Mouse (Mus musculus): ENCODE measurements around the gene Twnk. TPM values are rescaled to one million over a fixed set of nuclear protein-coding genes. Genes with fewer than 3 reads are reported as not detected.
A peak's percentile ranks its signal among the peaks of the same experiment; 100 is the strongest.

The Twnk gene
- polyA plus RNA-seq, 1 experiment, result 13.5 TPM

DNA sequence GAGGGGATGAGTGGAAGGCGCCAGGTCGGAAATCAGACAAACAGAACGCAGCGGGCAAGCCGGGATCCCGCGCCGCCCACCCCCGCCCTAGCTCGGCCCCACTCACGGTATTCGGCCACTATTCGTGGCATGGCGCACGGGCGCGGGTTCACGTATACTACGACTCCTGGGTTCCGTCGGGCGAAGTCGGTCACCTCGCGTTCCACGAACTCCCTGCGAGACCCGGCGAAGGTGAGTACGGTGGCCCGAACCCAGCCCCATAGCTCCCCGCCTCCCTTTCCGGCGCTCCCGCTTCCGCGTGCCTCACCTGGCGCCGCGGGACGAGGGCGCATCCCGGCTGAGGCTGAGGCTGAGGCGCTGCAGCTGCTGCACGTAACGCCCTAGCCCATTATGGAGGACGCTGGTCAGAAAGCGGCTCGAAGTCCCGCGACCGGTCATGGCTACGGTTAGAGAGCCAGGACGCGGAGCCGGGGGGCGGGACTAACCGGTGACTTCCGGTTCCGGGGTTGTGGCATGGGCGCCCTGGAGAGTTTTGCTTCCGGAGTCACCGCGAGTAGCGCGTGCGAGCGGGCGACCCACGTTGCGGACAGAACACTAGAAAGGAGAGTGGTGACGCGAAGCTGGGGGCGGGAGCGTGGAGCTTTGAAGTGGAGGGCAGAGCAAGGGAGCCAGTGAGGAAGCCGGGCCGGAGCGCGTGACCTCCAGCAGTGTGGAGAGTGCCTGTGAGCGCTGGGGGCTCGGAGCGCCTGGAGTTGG lies 672 bp downstream of the Twnk start, which contains the start of gene Mrpl43:
Gene Mrpl43 (minus strand): TSS at position 486 of the 756 bp plus-strand sequence.
- TF ChIP-seq POLR2A (IDR thresholded peaks at IDR 0.05; ENCODE audit: borderline replicate concordance, control insufficient read depth, low read depth, low read length) (peak; percentile 34; the same call in 1 of the 2 replicates), CTCF (IDR thresholded peaks at IDR 0.05; ENCODE audit: control insufficient read depth, insufficient read depth, low read length) (no peak)
- Histone ChIP-seq H3K27ac (ENCODE audit: control insufficient read depth, insufficient read depth, low read depth, low read length, poor library complexity) (peak within 1 kb of the TSS; percentile 95), H3K4me3 (replicated peaks; ENCODE audit: control insufficient read depth, low read depth, low read length) (peak within 1 kb of the TSS; percentile 100), H3K4me1 (ENCODE audit: control insufficient read depth, insufficient read depth, low read length) (peaks cover 2% of the 10 kb centered on the region; the same call in 1 of the 2 replicates)
- under 1% methylated on average over 82 of the region's 82 CpGs for WGBS

- TF ChIP-seq POLR2A (IDR thresholded peaks at IDR 0.05; ENCODE audit: borderline replicate concordance, control insufficient read depth, low read depth, low read length) (no peak), CTCF (IDR thresholded peaks at IDR 0.05; ENCODE audit: control insufficient read depth, insufficient read depth, low read length) (no peak)
- Histone ChIP-seq H3K4me3 (replicated peaks; ENCODE audit: control insufficient read depth, low read depth, low read length) (peak overlapping the region; percentile 30), H3K4me1 (ENCODE audit: control insufficient read depth, insufficient read depth, low read length) (peaks cover 2% of the 10 kb centered on the region; the same call in 1 of the 2 replicates), H3K27ac (ENCODE audit: control insufficient read depth, insufficient read depth, low read depth, low read length, poor library complexity) (no peak overlapping the region)
- WGBS, result 14% methylated on average over 17 of the region's 17 CpGs
Observed at GRCm38 (mm10) chr19:45007021-45007420, 1.6 kb downstream of the Twnk start.

GRCm38 (mm10) chr19:45007425-45008191 lies 2.1 kb downstream of the Twnk start:
- 81% methylated on average over 20 of the region's 20 CpGs for WGBS
- Histone ChIP-seq H3K27ac (ENCODE audit: control insufficient read depth, insufficient read depth, low read depth, low read length, poor library complexity) (no peak overlapping the region), H3K4me1 (ENCODE audit: control insufficient read depth, insufficient read depth, low read length) (peaks cover 2% of the 10 kb centered on the region; the same call in 1 of the 2 replicates), H3K4me3 (replicated peaks; ENCODE audit: control insufficient read depth, low read depth, low read length) (no peak overlapping the region)
- TF ChIP-seq POLR2A (IDR thresholded peaks at IDR 0.05; ENCODE audit: borderline replicate concordance, control insufficient read depth, low read depth, low read length) (no peak), CTCF (IDR thresholded peaks at IDR 0.05; ENCODE audit: control insufficient read depth, insufficient read depth, low read length) (no peak)

DNA sequence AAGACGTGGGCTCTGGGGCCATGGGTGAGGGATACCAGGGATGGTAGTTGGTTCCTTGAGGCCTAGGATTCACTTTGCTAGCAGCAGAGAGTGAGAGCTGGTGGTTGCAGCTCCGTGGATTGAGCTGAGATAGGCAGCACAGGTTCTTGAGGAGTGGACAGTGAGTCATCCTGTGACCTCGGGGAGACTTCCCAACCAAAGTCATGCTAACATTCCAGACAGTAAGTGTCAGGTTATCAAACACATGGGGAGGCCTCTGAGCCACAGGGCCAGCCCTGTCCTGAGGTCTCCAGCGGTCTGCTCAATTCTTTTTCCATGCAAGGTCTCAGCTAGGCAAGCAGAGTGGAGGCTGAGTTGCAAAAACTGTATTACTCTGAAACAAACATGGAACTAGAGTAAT lies 5.2 kb downstream of the Twnk start:
- H3K27ac ChIP-seq (ENCODE audit: control insufficient read depth, insufficient read depth, low read depth, low read length, poor library complexity), result no peak overlapping the region
- no peaks in the 10 kb centered on the region; the same call in 1 of the 2 replicates for H3K4me1 ChIP-seq (ENCODE audit: control insufficient read depth, insufficient read depth, low read length)
- 89% methylated on average over 4 of the region's 4 CpGs for WGBS
- no peak for TF ChIP-seq POLR2A (IDR thresholded peaks at IDR 0.05; ENCODE audit: borderline replicate concordance, control insufficient read depth, low read depth, low read length)
- no peak for TF ChIP-seq CTCF (IDR thresholded peaks at IDR 0.05; ENCODE audit: control insufficient read depth, insufficient read depth, low read length)
- H3K4me3 ChIP-seq (replicated peaks; ENCODE audit: control insufficient read depth, low read depth, low read length), result no peak overlapping the region

DNA sequence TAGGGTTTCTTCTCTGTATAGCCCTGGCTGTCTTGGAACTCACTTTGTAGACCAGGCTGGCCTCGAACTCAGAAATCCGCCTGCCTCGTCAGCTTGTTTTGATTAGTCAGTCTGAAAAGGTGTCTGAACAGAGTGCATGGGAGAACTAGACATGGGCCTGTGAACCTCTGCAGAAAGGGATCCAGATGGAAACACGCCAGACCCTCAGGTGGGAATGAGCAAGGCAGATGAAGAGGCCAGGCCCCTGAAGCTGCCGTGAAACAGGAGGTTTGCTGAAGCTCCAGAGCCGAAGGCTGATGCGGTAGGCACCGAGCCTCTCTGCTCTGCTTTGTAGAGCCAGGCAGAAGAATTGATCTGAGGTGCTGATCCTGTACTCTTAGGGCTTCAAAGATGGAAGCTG lies 6.8 kb downstream of the Twnk start:
- Histone ChIP-seq H3K4me1 (ENCODE audit: control insufficient read depth, insufficient read depth, low read length) (peaks cover 2% of the 10 kb centered on the region), H3K27ac (ENCODE audit: control insufficient read depth, insufficient read depth, low read depth, low read length, poor library complexity) (no peak overlapping the region), H3K4me3 (replicated peaks; ENCODE audit: control insufficient read depth, low read depth, low read length) (no peak overlapping the region)
- TF ChIP-seq POLR2A (IDR thresholded peaks at IDR 0.05; ENCODE audit: borderline replicate concordance, control insufficient read depth, low read depth, low read length), result no peak
- no peak for TF ChIP-seq CTCF (IDR thresholded peaks at IDR 0.05; ENCODE audit: control insufficient read depth, insufficient read depth, low read length)
- WGBS, result 86% methylated on average over 8 of the region's 8 CpGs

- H3K27ac ChIP-seq (ENCODE audit: control insufficient read depth, insufficient read depth, low read depth, low read length, poor library complexity), result no peak overlapping the region
- H3K4me1 ChIP-seq (ENCODE audit: control insufficient read depth, insufficient read depth, low read length), result peaks cover 2% of the 10 kb centered on the region
- TF ChIP-seq CTCF (IDR thresholded peaks at IDR 0.05; ENCODE audit: control insufficient read depth, insufficient read depth, low read length), result no peak
- no peak for TF ChIP-seq POLR2A (IDR thresholded peaks at IDR 0.05; ENCODE audit: borderline replicate concordance, control insufficient read depth, low read depth, low read length)
- no peak overlapping the region for H3K4me3 ChIP-seq (replicated peaks; ENCODE audit: control insufficient read depth, low read depth, low read length)
- WGBS, result 55% methylated on average over 6 of the region's 6 CpGs
Observed at GRCm38 (mm10) chr19:45012636-45013035, 7.2 kb downstream of the Twnk start.

DNA sequence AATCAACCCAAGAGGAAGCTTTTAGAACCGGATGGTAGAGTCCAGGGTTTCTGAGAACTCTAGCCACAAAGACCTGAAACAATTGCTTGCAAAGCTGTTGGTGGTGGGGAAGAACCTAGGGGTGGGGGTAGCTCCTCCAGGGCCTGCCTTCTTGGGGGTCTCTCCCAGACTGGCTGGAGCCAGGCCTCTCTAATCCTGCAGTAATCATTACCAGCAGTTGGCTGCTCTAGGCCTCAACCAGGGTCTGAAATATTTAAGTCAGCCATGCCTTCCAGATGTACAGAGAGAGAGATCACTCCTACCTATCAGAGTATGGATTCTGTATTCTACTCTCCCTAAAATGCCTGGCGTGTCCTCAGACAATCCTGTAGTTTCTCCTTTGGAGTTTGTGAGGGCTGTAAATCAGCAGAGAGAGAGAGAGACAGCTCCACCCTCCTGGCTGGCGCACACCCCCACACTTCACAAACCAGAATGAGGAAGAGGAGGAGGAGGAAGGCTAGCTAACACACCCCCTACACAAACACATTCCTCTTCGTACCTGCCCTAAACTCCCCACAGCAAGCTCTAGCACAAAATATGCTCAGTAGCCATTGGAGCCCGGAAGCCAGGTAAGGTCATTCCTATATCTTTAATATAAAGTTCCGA lies 8.2 kb downstream of the Twnk start:
- H3K4me1 ChIP-seq (ENCODE audit: control insufficient read depth, insufficient read depth, low read length), result peaks cover 2% of the 10 kb centered on the region
- WGBS, result 34% methylated on average over 6 of the region's 6 CpGs
- no peak overlapping the region for H3K27ac ChIP-seq (ENCODE audit: control insufficient read depth, insufficient read depth, low read depth, low read length, poor library complexity)
- TF ChIP-seq CTCF (IDR thresholded peaks at IDR 0.05; ENCODE audit: control insufficient read depth, insufficient read depth, low read length), result no peak
- no peak overlapping the region for H3K4me3 ChIP-seq (replicated peaks; ENCODE audit: control insufficient read depth, low read depth, low read length)

All from bone marrow, adult 2 months (tissue).